Mouse (Mus musculus) heart, embryonic 14.5 days (tissue): ENCODE results near the gene Mta2. TPM values are rescaled to one million over a fixed set of nuclear protein-coding genes. Genes with fewer than 3 reads are reported as not detected.

Experiments
- ATAC-seq: fragments of 200-750 bp; cut with Nextera tagmentation; 2 replicates; pipeline ENCODE4 v1.8.0; 2017; ENCODE audit warnings: low read depth, moderate TSS enrichment; ENCODE audit not compliant: insufficient number of reproducible peaks, insufficient read depth, low FRiP score
- H3K27ac ChIP-seq, 2 experiments: fragments of 200-500 bp in 1 of 2; fragments of 300-500 bp in 1 of 2; sonication (generic) in 1 of 2; replicated peaks in 1 of 2; 2 replicates each; pipeline ENCODE4 v1.5.1; 2012 to 2014; ENCODE audit warnings: low read depth in 2 of 2, low read length in 2 of 2, control low read depth in 1 of 2, mild to moderate bottlenecking in 1 of 2, mixed read lengths in 1 of 2; ENCODE audit not compliant: control insufficient read depth in 1 of 2, insufficient read depth in 1 of 2
- H3K27me3 ChIP-seq: fragments of 300-500 bp; sonication (generic); 2 replicates; pipeline ENCODE4 v1.6.1; 2014; ENCODE audit warnings: mild to moderate bottlenecking, low read length, control low read depth; ENCODE audit not compliant: control insufficient read depth, insufficient read depth
- H3K36me3 ChIP-seq: fragments of 300-500 bp; sonication (generic); 2 replicates; pipeline ENCODE4 v1.6.1; 2014; ENCODE audit warnings: mild to moderate bottlenecking, control low read depth, low read length, mixed read lengths; ENCODE audit not compliant: control insufficient read depth, insufficient read depth
- H3K4me1 ChIP-seq, 2 experiments: fragments of 200-500 bp in 1 of 2; fragments of 300-500 bp in 1 of 2; sonication (generic) in 1 of 2; 2 replicates each; pipeline ENCODE4 v1.6.1; 2012 to 2014; ENCODE audit warnings: low read length in 2 of 2, control low read depth in 1 of 2, mixed read lengths in 1 of 2; ENCODE audit not compliant: control insufficient read depth in 2 of 2, insufficient read depth in 2 of 2
- H3K4me2 ChIP-seq: fragments of 300-500 bp; sonication (generic); 2 replicates; pipeline ENCODE4 v1.6.1; 2014; ENCODE audit warnings: mild to moderate bottlenecking, low read length
- H3K4me3 ChIP-seq, 2 experiments: fragments of 200-500 bp in 1 of 2; fragments of 300-500 bp in 1 of 2; sonication (generic) in 1 of 2; 2 replicates each; pipeline ENCODE4 v1.5.1; 2012 to 2014; ENCODE audit warnings: low read length in 2 of 2, mild to moderate bottlenecking in 2 of 2, control low read depth in 1 of 2, low read depth in 1 of 2, moderate library complexity in 1 of 2; ENCODE audit not compliant: control insufficient read depth in 1 of 2, insufficient read depth in 1 of 2
- H3K9ac ChIP-seq: fragments of 300-500 bp; sonication (generic); 2 replicates; pipeline ENCODE4 v1.6.1; 2014; ENCODE audit warnings: mild to moderate bottlenecking, low read length
- H3K9me3 ChIP-seq: fragments of 300-500 bp; sonication (generic); 2 replicates; pipeline ENCODE4 v1.6.1; 2016; ENCODE audit warnings: low read length, control low read depth; ENCODE audit not compliant: control insufficient read depth
- WGBS: fragments of 180-500 bp; shearing (Covaris S2); extraction: QIAGEN DNeasy Blood & Tissue Kit; methylation state at CpG from one replicate; pipeline ENCODE4 v1.1.7; 2014; 5-methylcytosine and 5-hydroxymethylcytosine counted together
- polyA plus RNA-seq: library from polyadenylated mRNA; unstranded; fragments of >200 nt; fragmentation: Nextera tagmentation; extraction: Ambion mirVana; gene quantifications from 2 replicates; pipeline ENCODE4 v1.2.1, GENCODE M21; 2014

The Mta2 gene
- polyA plus RNA-seq, 1 experiment from 2014 or later, result 26.5 TPM

DNA sequence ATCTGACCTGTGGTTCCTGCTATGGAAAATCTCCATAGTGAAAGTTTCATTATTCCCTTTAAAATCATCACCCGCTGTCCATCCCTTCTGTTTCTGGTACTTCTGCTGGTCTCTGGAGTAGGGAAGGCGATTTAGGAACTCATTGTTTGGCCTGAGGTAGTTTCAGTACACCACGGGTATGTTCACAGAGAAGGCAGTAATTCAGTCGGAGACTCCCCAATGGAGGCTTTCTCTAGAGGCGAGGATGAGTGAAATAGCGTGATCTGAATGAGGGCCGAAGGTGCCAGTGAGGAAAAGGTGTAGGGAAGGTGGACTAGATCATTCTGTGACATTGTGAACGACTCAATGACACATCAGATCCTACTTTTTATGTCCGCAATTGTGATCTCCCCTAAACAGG lies 12.5 kb downstream of the Mta2 start:
- no peak for ATAC-seq
- 8% methylated on average over 9 of the region's 9 CpGs for WGBS

DNA sequence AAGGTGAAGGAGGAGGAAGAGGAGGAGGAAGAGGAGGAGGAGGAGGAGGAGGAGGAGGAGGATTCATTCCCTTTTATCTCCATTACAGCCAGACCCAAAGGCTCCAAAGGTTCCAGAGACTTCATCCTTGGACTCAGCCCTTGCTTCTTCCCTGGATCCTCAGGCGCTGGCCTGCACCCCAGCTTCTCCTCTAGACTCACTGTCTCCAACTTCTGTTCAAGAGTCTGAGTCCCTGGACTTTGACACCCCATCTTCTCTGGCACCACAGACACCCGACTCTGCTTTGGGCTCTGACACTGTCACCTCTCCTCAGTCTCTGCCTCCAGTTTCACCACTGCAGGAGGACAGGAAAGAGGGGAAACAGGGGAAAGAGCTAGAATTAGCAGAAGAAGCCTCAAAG lies 20.6 kb downstream of the Mta2 start:
- Histone ChIP-seq H3K27ac (no peak overlapping the region), H3K4me2 (no peak overlapping the region), H3K36me3 (peaks cover 84% of the 10 kb centered on the region), H3K9me3 (no peaks in the 10 kb centered on the region), H3K4me3 (no peak overlapping the region), H3K27me3 (no peaks in the 10 kb centered on the region), H3K9ac (no peak overlapping the region), H3K4me1 (peaks cover 5 to 6% of the 10 kb centered on the region in 2 experiments)
- no peak for ATAC-seq
- WGBS, result 90% methylated on average over 2 of the region's 2 CpGs

More for the DNA sequence above, 12.5 kb downstream of the Mta2 start:
- Histone ChIP-seq H3K9me3 (no peaks in the 10 kb centered on the region), H3K4me2 (peak overlapping the region; percentile 82), H3K4me3 (peak overlapping the region; percentile 65 to 71), H3K9ac (peak overlapping the region; percentile 72), H3K27me3 (no peaks in the 10 kb centered on the region), H3K4me1 (peaks cover 0 to 15% of the 10 kb centered on the region in 2 experiments; a peak in 1 of 4 replicates), H3K36me3 (peaks cover 67% of the 10 kb centered on the region), H3K27ac (peak overlapping the region; percentile 54 to 60; a peak in 2 of 4 replicates)

DNA sequence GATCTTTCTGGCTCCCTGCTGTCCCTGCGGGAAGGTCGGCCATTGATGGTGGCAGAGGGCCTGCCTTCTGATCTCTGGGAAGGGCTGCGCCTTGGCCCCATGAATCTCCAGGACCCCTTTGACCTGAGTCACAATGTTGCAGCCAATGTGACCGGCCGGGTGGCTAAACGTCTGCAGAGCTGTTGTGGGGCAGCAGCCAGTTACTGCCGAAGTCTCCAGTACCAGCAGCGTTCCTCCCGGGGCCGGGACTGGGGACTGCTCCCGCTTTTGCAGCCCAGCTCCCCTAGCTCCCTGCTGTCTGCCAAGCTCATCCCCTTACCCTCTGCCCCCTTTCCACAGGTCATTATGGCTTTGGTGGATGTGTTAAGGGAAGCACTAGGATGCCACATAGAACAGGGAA lies 23.4 kb downstream of the Mta2 start:
- Histone ChIP-seq H3K36me3 (peaks cover 80% of the 10 kb centered on the region), H3K4me2 (no peak overlapping the region), H3K27ac (peak overlapping the region in 1 of 2 experiments; percentile 92; a peak in 2 of 4 replicates), H3K27me3 (no peaks in the 10 kb centered on the region), H3K4me1 (peaks cover 6 to 14% of the 10 kb centered on the region in 2 experiments), H3K9ac (no peak overlapping the region), H3K4me3 (no peak overlapping the region), H3K9me3 (no peaks in the 10 kb centered on the region)
- no peak for ATAC-seq
- 82% methylated on average over 11 of the region's 11 CpGs for WGBS

DNA sequence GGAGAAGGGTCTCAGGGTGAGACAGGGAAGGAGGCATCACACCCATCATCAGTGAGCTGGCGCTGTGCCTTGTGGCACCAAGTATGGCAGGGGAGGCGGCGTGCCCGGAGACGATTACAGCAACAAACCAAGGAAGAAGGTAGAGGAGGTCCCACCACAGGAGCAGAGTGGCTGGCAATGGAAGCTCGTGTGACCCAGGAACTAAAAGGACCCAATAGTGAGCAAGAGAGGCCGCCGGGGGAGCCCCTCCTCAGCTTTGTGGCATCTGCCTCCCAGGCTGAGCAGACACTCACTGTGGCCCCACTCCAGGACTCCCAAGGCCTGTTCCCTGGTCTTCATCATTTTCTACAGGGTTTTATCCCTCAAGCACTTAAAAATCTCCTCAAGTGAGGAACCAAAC lies 24.1 kb downstream of the Mta2 start:
- Histone ChIP-seq H3K9me3 (no peaks in the 10 kb centered on the region), H3K27me3 (no peaks in the 10 kb centered on the region), H3K27ac (peak overlapping the region; percentile 92 to 96), H3K4me3 (peak overlapping the region in 1 of 2 experiments; percentile 77; a peak in 2 of 4 replicates), H3K4me1 (peaks cover 6 to 14% of the 10 kb centered on the region in 2 experiments), H3K9ac (peak overlapping the region; percentile 77), H3K36me3 (peaks cover 80% of the 10 kb centered on the region), H3K4me2 (peak overlapping the region; percentile 81)
- no peak for ATAC-seq
- 69% methylated on average over 8 of the region's 8 CpGs for WGBS

DNA sequence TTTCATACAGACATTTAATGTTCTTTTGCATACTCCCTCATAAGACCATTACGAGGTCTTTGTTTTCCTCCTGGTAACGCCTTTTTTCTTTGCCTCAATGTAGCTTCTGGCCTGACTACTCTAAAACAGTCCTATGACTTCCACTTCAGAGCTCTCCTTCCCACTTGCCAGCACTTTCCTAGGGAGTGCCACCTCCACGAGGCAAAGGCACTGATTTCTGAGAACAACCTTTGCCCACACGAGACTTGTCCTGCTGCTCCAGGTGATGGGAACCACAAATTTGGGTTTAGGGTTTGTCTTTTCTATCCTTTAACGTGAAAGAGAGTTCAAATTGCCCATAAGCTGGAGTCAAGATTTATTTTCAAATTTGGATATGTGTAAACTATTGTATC lies 24.5 kb downstream of the Mta2 start:
- H3K27ac ChIP-seq, result peak overlapping the region; percentile 92 to 96
- no peaks in the 10 kb centered on the region for H3K9me3 ChIP-seq
- H3K4me1 ChIP-seq, result peaks cover 6 to 14% of the 10 kb centered on the region in 2 experiments
- H3K4me3 ChIP-seq, result peak overlapping the region; percentile 71 to 77
- H3K36me3 ChIP-seq, result peaks cover 80% of the 10 kb centered on the region
- no peaks in the 10 kb centered on the region for H3K27me3 ChIP-seq
- WGBS, result 31% methylated on average over 5 of the region's 5 CpGs
- peak overlapping the region; percentile 77 for H3K9ac ChIP-seq
- H3K4me2 ChIP-seq, result peak overlapping the region; percentile 81
- no peak for ATAC-seq

DNA sequence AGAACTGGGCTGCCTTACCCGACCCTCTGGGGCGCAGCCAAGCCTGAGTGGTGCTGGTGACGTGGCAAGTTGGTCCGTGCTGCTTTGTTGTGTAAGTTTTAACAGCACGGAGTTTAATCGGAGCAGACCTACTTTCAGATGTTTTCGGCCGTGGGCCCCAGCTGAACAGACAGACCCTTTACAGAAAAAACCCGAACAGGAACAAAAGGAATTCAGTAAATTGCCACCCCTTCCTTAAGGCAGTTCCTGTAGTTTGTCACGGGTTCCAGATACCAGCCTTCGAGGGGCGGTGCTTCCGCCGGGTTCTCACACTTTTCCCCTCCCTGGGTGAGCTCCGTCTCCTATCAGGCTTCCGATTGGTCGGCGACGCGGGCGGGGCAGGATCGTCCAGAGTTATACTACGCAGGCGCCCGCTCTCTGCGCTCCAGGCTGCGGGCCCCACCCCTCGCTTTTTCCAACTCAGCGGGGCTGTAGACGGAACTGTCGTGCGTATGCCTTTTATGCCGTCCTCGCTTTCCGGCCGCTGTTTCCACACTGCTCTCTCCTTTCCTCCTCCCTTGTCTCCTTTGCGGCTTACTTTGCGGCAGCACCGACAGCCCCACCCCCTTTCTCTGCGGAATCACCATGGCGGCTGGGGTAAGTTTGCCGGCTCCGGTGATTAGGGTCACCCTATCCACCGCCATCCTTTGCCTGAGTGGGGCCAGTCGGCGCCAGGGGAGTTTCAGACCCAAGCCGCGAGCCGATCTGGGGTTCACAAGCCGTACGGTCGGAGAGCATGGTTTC lies 25.1 kb downstream of the Mta2 start, which contains the start of gene Eef1g:
TSS of gene Eef1g (plus strand) at position 452 of the 783 bp plus-strand sequence.
- H3K4me2 ChIP-seq, result peak within 1 kb of the TSS; percentile 84
- H3K4me3 ChIP-seq, result peak within 1 kb of the TSS; percentile 77 to 80
- H3K27ac ChIP-seq, result peak within 1 kb of the TSS; percentile 92 to 96
- H3K36me3 ChIP-seq, result peaks cover 80% of the 10 kb centered on the region
- H3K9ac ChIP-seq, result peak within 1 kb of the TSS; percentile 95
- H3K4me1 ChIP-seq, result peaks cover 6 to 14% of the 10 kb centered on the region in 2 experiments
- H3K27me3 ChIP-seq, result no peaks in the 10 kb centered on the region
- no peaks in the 10 kb centered on the region for H3K9me3 ChIP-seq
- WGBS, result under 1% methylated on average over 52 of the region's 52 CpGs
- peak; percentile 100 for ATAC-seq

DNA sequence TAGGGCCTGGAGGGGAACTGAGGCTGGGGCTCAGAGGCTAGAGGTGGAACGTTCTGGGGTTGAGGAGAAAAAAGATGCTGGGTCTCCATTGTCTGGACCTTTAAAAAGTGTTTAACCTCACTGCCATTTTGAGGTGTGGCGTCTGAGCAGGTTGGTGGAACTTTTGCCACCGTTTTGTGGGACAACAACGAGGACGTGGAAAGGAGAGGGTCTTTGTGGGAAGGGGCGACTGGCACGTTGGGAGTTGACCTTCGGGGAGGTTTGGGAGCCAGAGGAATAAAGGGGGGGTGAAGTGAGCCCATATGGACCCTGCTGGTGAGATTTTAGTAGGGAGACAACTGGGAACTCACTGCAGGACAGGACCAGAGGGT lies 25.7 kb downstream of the Mta2 start:
- peaks cover 6 to 14% of the 10 kb centered on the region in 2 experiments for H3K4me1 ChIP-seq
- H3K36me3 ChIP-seq, result peaks cover 80% of the 10 kb centered on the region
- peak overlapping the region; percentile 70 to 76 for H3K27ac ChIP-seq
- 0% methylated on average over 8 of the region's 8 CpGs for WGBS
- ATAC-seq, result no peak
- H3K27me3 ChIP-seq, result no peaks in the 10 kb centered on the region
- H3K4me2 ChIP-seq, result peak overlapping the region; percentile 84
- no peaks in the 10 kb centered on the region for H3K9me3 ChIP-seq
- peak overlapping the region; percentile 95 for H3K9ac ChIP-seq
- H3K4me3 ChIP-seq, result peak overlapping the region; percentile 77 to 80
